Comparison of ENCODE assay signal across 7 mouse cellular contexts in the genomic region with DNA sequence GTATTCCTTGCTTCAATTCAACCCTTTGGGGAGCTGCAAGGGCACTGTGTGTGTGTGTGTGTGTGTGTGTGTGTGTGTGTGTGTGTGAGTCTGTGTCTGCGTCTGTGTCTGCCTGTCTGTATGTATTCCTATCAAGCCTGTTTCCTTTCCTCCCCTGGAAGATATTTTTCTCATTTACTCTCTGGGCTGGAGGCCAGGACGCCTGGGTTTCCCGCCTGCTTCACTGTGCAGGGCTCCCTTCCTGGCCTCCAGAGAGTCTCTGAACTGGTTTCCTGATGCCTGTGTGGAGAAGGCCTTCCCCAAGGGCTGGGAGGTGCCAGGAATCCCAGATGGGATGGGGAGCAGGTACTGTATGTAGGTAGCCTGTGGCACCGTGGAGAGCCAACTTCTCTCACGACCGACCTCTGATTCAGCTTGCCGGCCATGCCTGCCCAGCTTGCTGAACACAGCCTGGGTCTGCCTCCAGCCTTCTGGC. TPM values are rescaled to one million over a fixed set of nuclear protein-coding genes. Genes with fewer than 3 reads are reported as not detected.
DNase-seq lines count a peak whose midpoint lies in the region; ATAC-seq lines count a peak whose summit lies in the region.

No protein-coding gene starts in this region.

- H3K27ac ChIP-seq in embryonic facial prominence, embryonic 12.5 days, result peak overlapping the region; percentile 95
- peak overlapping the region; percentile 52; the same call in 1 of the 2 replicates for H3K27ac ChIP-seq in hindbrain, embryonic 14.5 days
- 0 out of 2 replicates have a peak overlapping the region, but pooled peaks have one; percentile 7 for H3K27ac ChIP-seq in midbrain, embryonic 16.5 days (ENCODE audit: low read length)

- peaks cover 98% of the 10 kb centered on the region for H3K4me1 ChIP-seq in embryonic facial prominence, embryonic 12.5 days
- H3K4me1 ChIP-seq in hindbrain, embryonic 14.5 days (replicated peaks; ENCODE audit: control insufficient read depth, insufficient read depth, low read length), result peaks cover 73% of the 10 kb centered on the region
- peaks cover 52% of the 10 kb centered on the region for H3K4me1 ChIP-seq in midbrain, embryonic 16.5 days (ENCODE audit: control insufficient read depth, insufficient read depth, low read length)

- peak overlapping the region; percentile 71 for H3K9ac ChIP-seq in embryonic facial prominence, embryonic 12.5 days
- peak overlapping the region; percentile 86 for H3K9ac ChIP-seq in hindbrain, embryonic 14.5 days
- H3K9ac ChIP-seq in midbrain, embryonic 16.5 days (ENCODE audit: low read depth, low read length), result peak overlapping the region; percentile 40

- H3K4me2 ChIP-seq in embryonic facial prominence, embryonic 12.5 days (replicated peaks), result peak overlapping the region; percentile 88
- peak overlapping the region; percentile 64 for H3K4me2 ChIP-seq in hindbrain, embryonic 14.5 days (replicated peaks)
- peak overlapping the region; percentile 72 for H3K4me2 ChIP-seq in midbrain, embryonic 16.5 days (ENCODE audit: low read length)

- no peaks in the 10 kb centered on the region for H3K36me3 ChIP-seq in embryonic facial prominence, embryonic 12.5 days
- H3K36me3 ChIP-seq in hindbrain, embryonic 14.5 days (replicated peaks; ENCODE audit: control insufficient read depth, insufficient read depth), result no peaks in the 10 kb centered on the region
- no peaks in the 10 kb centered on the region for H3K36me3 ChIP-seq in midbrain, embryonic 16.5 days (ENCODE audit: control insufficient read depth, insufficient read depth, low read length)

- no peak for ATAC-seq in embryonic facial prominence, embryonic 12.5 days (ENCODE audit: insufficient number of reproducible peaks, insufficient read depth, low FRiP score, low TSS enrichment)
- ATAC-seq in hindbrain, embryonic 14.5 days (ENCODE audit: low FRiP score), result no peak
- ATAC-seq in midbrain, embryonic 16.5 days, result no peak
- no peak for ATAC-seq in erythroid progenitor cell, adult 5-6 weeks (replicated peaks; ENCODE audit: low FRiP score, poor library complexity, severe bottlenecking)

- H3K4me3 ChIP-seq in embryonic facial prominence, embryonic 12.5 days, result 0 out of 2 replicates have a peak overlapping the region, but pooled peaks have one; percentile 1
- H3K4me3 ChIP-seq in hindbrain, embryonic 14.5 days (replicated peaks; ENCODE audit: low read length), result no peak overlapping the region
- H3K4me3 ChIP-seq in midbrain, embryonic 16.5 days (ENCODE audit: low read depth, low read length), result peak overlapping the region; percentile 16; the same call in 1 of the 2 replicates

- no peaks in the 10 kb centered on the region for H3K27me3 ChIP-seq in embryonic facial prominence, embryonic 12.5 days
- no peaks in the 10 kb centered on the region for H3K27me3 ChIP-seq in hindbrain, embryonic 14.5 days (ENCODE audit: control insufficient read depth, insufficient read depth, low read length)
- peaks cover 2% of the 10 kb centered on the region for H3K27me3 ChIP-seq in midbrain, embryonic 16.5 days (ENCODE audit: control insufficient read depth, insufficient read depth, low read depth, low read length)

- H3K9me3 ChIP-seq in embryonic facial prominence, embryonic 12.5 days, result no peaks in the 10 kb centered on the region
- no peaks in the 10 kb centered on the region for H3K9me3 ChIP-seq in hindbrain, embryonic 14.5 days (ENCODE audit: control insufficient read depth, low read length)
- H3K9me3 ChIP-seq in midbrain, embryonic 16.5 days (replicated peaks; ENCODE audit: control insufficient read depth, low read length, poor library complexity, severe bottlenecking), result no peaks in the 10 kb centered on the region

- DNase-seq in lung, postnatal 10 days, result peak; percentile 64
- DNase-seq in lung, postnatal 14 days, result no peak
- DNase-seq in hindbrain, embryonic 14.5 days (ENCODE audit: low spot score), result no peak
- DNase-seq in thymus, adult 18-20 months, result no peak

- 23% methylated on average over 7 of the region's 7 CpGs for whole genome bisulfite sequencing in embryonic facial prominence, embryonic 12.5 days
- WGBS in hindbrain, embryonic 14.5 days, result 50% methylated on average over 7 of the region's 7 CpGs
- 46% methylated on average over 7 of the region's 7 CpGs for WGBS in midbrain, embryonic 16.5 days

RNA-seq across cellular contexts. Expression of gene Rara, which starts 2.5 kb away (rescaled TPM):
- polyA plus RNA-seq in embryonic facial prominence, embryonic 12.5 days (2016; fragmentation: Nextera tagmentation; extraction: Ambion mirVana), result 48.8 and 49.2 TPM in 2 replicates
- polyA plus RNA-seq in hindbrain, embryonic 14.5 days (2014; fragmentation: Nextera tagmentation; extraction: Ambion mirVana), result 18.4 and 18.7 TPM in 2 replicates
- polyA plus RNA-seq in midbrain, embryonic 16.5 days (2015; fragmentation: Nextera tagmentation; extraction: Ambion mirVana), result 9.5 and 9.6 TPM in 2 replicates
- total RNA-seq in erythroid progenitor cell, adult 5-6 weeks (2015; ENCODE audit: low replicate concordance), result 4.3 and 18.4 TPM in 2 replicates
- 0.51 and 1.4 TPM in 2 replicates for total RNA-seq in erythroid progenitor cell, adult 5-6 weeks (2017; ENCODE audit: low replicate concordance)

RNA-seq across cellular contexts. Expression of gene Cdc6, which starts 22.6 kb away (rescaled TPM):
- polyA plus RNA-seq in embryonic facial prominence, embryonic 12.5 days (2016; fragmentation: Nextera tagmentation; extraction: Ambion mirVana), result 33.1 and 34.7 TPM in 2 replicates
- 4.3 and 5.2 TPM in 2 replicates for polyA plus RNA-seq in hindbrain, embryonic 14.5 days (2014; fragmentation: Nextera tagmentation; extraction: Ambion mirVana)
- polyA plus RNA-seq in midbrain, embryonic 16.5 days (2015; fragmentation: Nextera tagmentation; extraction: Ambion mirVana), result 2.4 TPM in 2 replicates
- total RNA-seq in erythroid progenitor cell, adult 5-6 weeks (2015; ENCODE audit: low replicate concordance), result 72.4 and 84.3 TPM in 2 replicates
- 96.1 and 116 TPM in 2 replicates for total RNA-seq in erythroid progenitor cell, adult 5-6 weeks (2017; ENCODE audit: low replicate concordance)

RNA-seq across cellular contexts. Expression of gene Gjd3, which starts 52.7 kb away (rescaled TPM):
- 0.73 and 1.4 TPM in 2 replicates for polyA plus RNA-seq in embryonic facial prominence, embryonic 12.5 days (2016; fragmentation: Nextera tagmentation; extraction: Ambion mirVana)
- 0.60 and 1.4 TPM in 2 replicates for polyA plus RNA-seq in hindbrain, embryonic 14.5 days (2014; fragmentation: Nextera tagmentation; extraction: Ambion mirVana)
- polyA plus RNA-seq in midbrain, embryonic 16.5 days (2015; fragmentation: Nextera tagmentation; extraction: Ambion mirVana), result 1.0 and 1.9 TPM in 2 replicates
- total RNA-seq in erythroid progenitor cell, adult 5-6 weeks (2015; ENCODE audit: low replicate concordance), result not detected in 2 replicates
- not detected in 2 replicates for total RNA-seq in erythroid progenitor cell, adult 5-6 weeks (2017; ENCODE audit: low replicate concordance)

Comparison
In these comparisons a context has a peak if more than half of its experiments do, and no peak if none do; other contexts are left out.
1. H3K27ac ChIP-seq: peak in every context shown above with its lines; median percentile 95 in embryonic facial prominence, embryonic 12.5 days; 52 in hindbrain, embryonic 14.5 days; 7 in midbrain, embryonic 16.5 days.